Mouse (Mus musculus) inflammation-experienced regulatory T-cells, adult 6 months (primary cell): ENCODE data around the gene Sh2d7. TPM values are rescaled to one million over a fixed set of nuclear protein-coding genes. Genes with fewer than 3 reads are reported as not detected.

ENCODE experiments used
- ATAC-seq: one replicate; pipeline ENCODE4 v1.8.0; 2017
- polyA plus RNA-seq, 3 experiments: library from polyadenylated mRNA; unstranded; fragments of 100-300 nt; shearing (Covaris generic); gene quantifications; one replicate each; pipeline ENCODE4 v1.2.1; 2017

The Sh2d7 gene
- not detected for polyA plus RNA-seq

DNA sequence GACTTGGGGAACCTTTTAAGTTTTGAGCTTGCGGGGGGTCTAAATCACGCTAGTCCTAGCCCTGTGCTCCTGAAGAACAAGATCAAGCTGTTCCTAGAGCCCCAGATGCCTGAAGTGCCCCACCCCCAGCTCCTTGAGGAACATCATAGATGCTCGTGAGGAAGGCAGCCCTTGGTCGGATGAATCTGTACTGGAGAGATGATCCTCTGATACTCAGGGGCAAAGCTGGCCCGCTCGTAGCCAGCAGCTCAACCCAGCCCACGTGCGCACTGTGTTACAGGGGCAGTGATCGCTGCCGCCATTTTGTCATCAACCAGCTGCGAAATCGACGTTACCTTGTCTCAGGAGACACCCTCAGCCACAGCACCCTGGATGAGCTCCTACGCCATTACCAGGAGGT is at the start of gene Sh2d7:
TSS of gene Sh2d7 (plus strand) at position 301 of the 400 bp plus-strand sequence.
- ATAC-seq, result no peak

DNA sequence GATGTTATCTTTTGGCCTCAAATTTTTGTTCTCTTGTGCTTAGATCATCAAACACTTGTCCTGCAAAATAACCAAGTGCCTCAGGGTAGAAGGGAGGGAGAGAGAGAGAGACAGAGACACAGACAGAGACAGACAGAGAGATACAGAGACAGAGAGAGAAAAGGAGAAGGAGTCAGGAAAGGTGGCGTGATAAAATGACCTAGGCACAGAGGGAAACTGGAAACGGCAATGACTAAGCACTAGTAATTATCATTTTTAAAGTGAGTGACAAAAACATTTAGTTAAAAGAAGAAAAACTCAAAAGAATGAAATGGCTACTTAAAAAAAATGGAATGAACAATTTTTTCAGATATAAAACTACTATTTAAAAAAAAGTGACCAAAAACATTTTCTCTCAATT is 49.2 kb upstream of the Sh2d7 start:
- no peak for ATAC-seq

DNA sequence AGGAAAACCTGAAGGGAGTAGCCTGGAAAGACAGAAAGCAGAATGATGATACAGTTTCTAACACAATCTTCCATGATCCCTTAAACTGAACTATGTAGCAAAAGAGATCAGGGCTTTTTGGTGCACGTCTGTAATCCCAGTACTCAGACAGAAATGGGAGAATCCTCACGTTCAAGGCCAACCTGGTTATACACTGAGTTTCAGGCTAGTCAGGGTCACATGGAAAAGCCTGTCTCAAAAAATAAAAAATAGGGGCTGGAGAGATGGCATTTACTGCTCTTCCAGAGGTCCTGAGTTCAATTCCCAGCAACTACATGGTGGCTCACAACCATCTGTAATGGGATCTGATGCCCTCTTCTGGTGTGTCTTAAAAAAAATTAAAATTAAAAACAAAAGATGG is 48.4 kb upstream of the Sh2d7 start:
- no peak for ATAC-seq

DNA sequence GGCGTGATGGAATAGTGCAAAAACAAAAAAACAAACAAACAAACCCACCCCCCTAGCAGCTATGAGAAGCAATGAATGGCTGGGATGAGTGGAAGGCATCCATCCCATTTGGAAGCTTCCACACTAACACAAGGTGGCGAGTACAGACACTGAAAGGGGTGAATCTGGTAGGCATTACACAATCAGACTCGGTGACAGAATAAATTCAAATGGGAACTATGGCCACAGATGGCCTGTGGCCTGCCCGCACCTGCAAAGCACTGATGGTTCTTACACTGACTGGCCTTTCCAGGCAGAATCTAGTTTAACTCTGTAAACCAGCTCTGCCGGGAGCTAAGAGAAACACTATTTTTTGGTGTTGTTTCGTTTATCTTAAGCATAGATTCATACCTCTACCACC is 39.5 kb upstream of the Sh2d7 start:
- ATAC-seq, result no peak

DNA sequence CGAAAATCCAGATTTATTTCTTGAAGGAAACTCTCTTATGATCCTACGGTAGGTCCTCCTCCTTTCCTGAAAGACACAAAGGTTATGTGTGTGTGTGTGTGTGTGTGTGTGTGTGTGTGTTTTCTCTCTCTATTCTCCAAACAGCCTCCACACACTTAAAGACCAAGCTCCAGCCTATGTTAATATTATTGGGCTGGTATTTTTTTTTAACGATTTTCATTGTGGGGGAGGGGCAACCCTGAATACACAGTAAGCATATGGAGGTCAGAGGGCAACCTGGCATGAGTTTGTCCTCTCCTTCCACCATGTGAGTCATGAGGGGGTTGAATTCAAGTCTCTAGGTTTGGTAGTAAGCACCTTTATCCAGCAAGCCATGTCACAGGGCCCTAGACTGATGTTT is 39.0 kb upstream of the Sh2d7 start:
- no peak for ATAC-seq

DNA sequence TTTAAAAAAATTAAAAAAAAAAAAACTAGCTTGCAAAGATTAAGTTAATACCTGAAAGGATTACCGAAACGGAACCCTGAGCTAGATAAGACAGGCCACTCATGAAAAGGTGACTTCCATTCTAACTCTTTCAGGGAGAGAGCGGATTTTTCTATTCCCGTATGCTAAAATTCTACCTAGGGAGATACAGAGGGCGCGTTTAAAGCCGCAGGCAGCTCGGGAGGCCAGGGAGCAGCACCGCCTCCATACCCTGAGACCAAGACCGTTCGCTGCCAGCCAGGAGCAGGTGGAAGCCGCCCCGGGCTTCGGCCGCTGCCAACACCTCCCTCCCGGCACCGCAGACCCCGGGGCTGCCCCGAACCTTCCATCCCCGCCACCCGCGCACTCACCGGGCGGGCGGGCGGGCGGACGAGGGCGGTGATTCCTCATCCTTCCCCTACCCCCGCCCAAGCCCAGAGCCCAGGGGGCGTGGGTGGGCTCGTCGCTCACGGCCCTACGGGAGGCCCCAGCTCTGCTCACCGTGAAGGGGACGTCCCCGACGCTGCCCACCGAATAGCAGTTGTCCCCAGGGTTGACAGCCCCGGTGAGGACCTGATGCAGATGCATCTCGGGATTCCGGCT is 37.8 kb upstream of the Sh2d7 start:
- no peak for ATAC-seq

DNA sequence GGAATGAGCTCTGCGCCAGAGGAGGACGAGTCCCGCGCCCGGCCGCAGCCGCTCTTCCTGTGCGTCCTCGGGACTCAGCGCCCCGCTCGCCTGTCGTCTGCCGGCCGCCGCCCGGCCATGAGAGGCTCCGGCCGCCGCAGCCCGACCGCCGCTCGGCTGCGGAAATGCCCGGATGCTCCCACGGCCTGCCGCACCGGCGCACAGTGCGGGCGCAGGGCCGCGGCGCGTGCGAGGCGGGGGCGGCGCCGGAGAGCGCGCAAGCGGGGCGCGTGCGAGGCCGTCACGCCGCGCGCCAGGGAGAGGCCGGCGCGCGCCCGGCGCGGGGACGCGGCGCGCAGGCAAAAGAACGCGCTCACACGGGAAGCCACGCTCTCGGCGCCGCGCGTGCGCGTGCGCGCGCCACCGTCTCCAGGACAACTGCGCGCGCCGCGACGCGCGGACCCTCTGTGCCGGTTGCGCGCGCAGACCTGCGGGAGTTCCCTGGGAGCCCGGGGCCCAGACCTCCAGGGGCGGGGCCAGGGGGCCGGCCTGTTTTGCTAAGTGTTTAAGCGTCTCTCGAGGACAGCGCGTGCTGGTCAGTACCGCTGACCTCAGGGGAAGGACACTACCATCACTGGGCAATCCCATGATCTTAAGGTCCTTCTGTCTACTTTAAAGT is 37.2 kb upstream of the Sh2d7 start, which contains the start of gene Dmxl2:
TSS of gene Dmxl2 (minus strand) at position 174 of the 658 bp plus-strand sequence.
- no peak for ATAC-seq

DNA sequence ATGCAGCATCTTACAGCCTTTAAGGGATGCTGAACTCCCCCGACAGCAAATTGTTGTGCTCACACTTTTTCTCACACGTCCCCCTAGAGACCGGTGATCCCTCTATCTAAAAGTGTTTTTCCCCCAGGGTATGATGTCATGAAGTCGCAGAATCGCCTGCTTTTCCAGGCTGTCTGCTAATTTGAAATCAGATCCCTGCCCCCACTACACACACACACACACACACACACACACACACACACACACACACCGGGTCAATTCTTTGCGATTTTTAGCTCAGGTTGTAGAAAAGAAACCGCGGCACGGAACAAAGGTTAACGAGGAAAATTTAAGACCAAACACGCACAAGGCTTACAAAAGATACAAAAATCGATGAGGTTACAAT is 36.7 kb upstream of the Sh2d7 start:
- no peak for ATAC-seq

DNA sequence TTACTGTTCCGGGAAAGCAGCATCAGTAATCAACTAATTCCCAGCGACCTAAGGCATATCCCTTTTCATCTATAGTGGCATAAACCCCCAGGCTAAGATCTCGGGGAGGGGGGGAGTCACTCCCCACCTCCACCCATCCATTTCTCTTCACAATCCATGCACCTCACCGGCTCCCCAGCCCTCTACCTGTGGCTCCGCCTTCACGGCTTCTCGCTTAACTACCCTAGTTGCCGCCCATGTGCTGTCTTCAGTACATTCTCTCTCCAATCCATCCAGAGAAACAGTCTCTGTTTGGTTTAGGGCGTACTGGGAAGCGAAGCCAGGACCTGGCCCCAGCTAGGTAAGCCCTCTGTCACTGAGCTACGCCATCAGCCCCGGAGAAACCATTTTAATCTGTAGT is 35.9 kb upstream of the Sh2d7 start:
- no peak for ATAC-seq

DNA sequence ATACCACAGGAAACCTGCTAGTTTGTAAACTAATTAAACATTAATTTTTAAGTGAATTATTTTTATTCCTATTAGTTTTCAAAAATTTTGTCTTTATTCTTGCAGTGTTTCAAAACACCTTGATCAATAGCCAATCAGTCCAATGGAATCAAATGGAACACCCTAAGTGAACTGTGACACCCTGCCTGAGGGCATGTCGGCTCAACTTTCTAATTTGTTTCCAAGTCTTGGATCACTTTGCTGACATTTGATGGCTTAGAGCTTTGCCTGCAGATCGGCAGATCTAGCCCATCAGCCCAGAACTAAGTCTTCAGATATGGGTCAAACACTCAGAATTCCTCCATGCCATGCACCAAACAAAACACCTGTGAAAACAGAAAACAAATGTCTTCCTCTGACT is 22.8 kb upstream of the Sh2d7 start:
- no peak for ATAC-seq

DNA sequence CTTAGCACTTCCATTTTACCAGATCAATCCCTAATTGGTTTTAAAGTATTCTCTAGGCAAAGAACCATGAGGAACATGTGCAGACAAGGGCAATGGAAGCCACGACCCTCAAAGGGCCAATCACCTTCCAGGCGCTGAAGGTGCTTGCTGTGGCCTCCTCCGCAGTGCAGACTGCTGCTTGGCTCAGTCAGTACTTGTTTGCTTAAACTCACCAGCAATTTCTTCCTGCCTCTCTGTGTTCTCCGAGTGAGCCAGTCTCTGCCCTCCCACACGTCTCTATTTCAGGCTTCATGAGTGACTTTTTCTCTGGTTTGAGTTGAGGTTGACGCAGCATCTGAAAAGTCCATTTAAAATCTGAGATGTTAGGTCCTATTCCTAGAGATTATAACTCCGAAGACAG is 19.9 kb upstream of the Sh2d7 start:
- ATAC-seq, result no peak

DNA sequence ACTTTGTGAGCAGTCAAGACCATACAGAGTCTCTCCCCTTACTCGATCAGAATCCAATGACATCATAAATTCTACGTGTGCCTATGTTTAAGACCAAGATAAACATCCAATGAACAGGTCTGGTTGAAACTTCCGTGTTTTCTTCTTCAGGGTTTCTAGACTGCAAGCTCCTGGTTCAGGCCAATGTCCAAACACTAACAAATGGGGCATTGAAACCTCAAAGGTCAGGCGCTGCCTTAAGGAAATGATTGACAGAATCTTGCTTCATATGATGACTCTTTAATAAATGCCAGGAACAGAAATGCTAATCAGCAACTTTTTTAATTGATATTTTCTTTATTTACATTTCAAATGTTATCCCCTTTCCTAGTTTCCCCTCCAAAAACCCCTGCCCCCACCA is 18.5 kb upstream of the Sh2d7 start:
- no peak for ATAC-seq

DNA sequence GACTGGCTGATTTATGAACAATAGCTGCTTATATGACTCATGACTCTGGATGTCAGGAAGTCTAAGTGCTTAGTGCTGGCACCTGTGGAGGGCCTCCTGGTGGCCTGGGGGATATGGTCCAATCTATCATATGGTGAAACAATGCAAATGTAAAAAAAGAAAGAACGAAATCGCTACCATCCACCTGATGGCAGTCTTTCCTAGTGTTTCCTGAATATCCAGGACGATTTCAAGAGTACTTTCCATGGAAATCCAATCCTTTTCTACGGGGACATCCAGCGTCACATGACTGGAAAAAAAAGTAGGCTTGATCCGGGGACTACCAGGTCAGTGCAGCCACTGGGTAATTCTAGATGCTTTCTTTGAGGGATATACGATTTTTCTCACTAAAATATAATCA is 11.1 kb upstream of the Sh2d7 start:
- ATAC-seq, result no peak

DNA sequence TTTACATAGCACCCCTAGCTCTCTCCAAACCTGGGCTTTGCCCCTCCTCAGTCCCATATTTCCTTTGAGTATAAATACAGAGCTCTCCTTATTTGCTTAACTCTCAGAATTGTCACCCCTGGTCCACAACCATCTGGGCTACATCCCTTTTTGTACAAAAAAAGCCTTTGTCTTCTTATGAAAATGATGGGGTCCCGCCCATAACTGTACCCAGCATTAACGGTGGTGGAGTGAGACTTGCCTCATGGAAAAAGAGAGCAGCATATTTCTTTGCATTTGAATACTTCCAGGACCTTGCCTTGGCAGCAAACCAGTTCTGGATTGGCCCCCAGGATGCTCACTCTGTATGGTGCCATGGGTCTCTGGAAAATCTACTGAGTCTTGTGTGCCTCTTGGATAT is 8.8 kb upstream of the Sh2d7 start:
- no peak for ATAC-seq

DNA sequence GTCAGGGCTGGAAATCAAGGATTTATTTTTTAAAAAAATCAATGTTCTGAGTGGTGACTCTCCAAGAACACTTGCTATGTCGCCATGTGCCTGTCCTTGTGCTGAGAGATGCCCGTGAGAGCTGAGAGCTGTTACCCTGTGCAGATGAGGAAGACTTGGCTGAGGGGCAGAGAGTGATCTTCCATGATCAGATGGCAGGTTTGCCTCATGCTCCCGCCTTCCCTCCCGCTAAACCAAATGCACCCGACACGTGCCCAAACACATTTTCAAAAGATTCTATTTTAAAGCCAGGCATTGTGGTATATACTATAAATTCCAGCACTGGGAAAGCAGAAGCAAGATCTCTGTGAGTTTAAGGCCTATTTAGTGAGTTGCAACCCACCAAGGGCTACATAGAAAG is 7.9 kb upstream of the Sh2d7 start:
- ATAC-seq, result no peak

DNA sequence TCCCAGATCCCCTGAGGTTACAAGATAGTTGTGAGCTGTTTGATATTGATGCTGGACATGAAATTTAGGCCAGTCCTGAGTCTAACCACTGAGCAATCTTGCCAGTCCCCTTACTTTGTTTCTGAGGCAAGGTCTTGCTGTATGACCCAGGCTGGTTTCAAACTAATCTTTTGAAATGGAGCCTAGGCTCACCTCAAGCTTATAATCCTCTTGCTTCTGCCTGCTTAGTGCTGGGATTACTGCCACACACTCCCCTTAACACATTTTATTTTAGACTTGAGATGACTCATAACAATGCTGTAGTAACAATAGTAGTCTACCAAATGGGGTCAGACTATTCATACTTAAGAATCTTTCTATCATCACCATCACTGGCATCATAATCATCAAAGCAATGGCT is 7.4 kb upstream of the Sh2d7 start:
- no peak for ATAC-seq

DNA sequence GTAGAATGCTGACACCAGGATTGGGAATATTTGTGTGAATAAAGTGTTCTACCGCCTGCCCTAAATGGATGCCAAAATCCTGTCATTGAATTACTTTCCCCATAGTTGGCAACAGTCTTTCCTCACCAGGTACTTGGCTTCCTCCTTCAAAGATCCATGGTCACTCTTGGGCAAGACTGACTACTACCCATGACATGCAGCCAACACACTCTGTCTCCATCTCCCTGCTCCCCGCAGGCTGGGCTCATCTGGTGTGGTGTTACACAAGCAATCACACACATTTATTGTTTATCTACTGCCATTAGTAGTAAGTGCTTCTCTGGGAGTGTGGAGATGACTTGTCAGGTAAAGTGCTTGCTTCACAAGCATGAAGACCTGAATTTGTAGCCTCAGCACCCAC is 5.9 kb upstream of the Sh2d7 start:
- no peak for ATAC-seq

DNA sequence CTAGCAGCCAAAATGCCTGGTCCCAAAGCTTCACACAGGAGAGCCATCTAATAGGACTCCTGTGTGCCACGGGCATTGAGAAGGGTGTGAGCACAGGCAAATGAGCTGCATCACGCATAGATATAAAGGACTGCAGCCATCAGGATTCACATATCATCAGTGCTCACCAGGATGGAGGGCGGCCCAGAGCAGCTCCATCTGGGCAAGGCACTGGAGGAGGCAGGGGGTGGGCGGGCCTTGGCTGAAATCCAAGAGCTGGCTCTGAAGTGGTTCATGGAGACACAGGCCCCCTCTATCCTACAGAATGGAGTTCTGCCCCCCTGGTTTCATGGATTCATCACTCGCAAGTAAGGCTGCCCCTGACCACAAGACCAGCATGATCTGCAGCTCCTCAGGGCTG is 4.8 kb upstream of the Sh2d7 start:
- ATAC-seq, result no peak

DNA sequence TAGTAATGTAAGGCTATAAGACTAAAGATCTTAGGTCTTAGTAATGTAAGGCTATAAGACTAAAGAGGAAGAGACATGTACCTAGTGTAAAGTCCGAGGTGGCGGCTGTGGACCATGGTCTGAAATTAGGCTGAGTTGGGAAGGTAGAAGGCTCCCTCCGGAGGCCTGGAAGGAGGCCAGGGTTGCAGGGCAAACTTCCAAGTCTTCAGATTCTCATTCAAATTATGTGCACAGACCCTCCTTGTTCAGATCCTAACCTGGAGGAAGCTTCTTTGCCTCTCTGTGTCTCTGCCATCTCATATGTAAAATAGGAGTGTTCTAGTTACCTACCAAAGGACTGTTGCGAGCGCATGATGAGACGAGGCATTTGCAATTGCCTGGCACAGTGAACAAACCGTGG is 2.5 kb upstream of the Sh2d7 start:
- ATAC-seq, result no peak

DNA sequence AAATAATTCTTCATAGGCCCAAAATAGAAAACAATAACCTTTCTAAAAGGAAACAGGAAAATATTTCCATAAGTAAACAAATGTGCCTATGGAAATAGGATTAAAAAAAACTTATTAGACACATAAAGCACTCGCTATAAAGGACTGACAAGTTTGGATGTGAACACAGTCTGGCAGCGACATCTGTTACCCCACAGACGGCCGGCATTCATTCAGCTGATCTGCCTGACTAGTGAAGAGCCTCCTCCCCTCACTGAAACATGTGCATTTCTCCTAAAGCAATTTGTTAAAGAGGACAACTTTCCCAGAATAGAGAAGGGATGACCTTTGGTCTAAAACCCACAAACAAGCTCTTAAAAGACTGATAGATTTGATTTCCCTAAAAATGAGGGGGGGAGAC is 1.8 kb upstream of the Sh2d7 start:
- ATAC-seq, result no peak

DNA sequence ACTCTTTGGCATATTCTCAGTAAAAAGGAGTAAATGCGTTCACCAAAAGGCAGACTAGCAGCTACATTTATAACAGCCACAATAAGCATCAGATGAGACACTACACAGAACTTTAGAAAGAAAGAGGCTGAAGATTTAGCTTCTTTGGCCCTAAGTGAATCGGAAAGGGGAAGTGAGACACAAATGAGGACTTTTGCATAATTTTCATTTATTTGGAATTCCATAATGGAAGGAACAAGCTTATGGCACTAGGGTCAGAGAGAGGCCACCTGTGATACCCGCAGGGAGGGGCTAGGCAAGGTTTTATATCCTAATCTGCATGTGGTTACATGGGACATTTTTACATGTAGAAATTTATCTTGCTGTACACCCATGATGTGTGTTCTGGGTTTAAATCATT is 1.3 kb upstream of the Sh2d7 start:
- ATAC-seq, result no peak

DNA sequence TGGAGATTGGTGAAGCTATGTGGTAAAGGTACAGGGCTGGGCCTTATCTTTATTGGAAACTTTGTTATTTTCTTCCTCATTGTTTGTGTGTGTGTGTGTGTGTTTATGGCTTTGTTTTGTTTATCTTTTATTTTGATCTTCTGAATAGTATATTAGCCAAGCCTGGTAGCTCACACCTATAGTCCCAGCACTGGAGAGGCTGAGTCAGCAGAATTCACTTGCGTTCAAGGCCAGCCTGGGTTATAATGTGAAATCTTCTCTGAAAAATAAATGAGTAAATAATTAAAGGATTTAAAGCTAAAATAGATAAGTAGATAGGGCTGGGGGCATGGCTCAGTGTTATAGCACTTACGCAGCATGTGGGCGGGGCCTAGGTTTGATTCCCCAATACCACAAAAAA is 540 bp upstream of the Sh2d7 start:
- no peak for ATAC-seq

DNA sequence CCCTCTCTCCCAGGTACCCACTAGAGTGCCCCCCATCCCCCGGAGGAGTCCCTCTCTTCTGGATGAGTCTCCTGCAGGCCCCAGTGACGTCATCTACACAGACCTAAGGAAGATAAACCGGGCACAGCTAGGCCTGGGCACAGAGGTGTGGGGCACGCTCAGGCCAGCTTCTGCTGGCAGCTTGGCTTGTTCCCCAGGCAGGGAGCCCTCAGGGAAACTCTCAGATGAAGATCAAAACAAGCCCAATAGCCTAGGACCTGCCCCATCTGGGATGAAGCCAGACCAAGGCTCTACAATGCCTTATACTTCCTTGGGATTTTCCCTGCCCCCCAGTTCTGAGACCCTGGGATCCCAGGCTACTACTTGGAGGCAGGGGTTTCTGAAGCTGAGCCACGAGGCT is 2.0 kb downstream of the Sh2d7 start:
- no peak for ATAC-seq

DNA sequence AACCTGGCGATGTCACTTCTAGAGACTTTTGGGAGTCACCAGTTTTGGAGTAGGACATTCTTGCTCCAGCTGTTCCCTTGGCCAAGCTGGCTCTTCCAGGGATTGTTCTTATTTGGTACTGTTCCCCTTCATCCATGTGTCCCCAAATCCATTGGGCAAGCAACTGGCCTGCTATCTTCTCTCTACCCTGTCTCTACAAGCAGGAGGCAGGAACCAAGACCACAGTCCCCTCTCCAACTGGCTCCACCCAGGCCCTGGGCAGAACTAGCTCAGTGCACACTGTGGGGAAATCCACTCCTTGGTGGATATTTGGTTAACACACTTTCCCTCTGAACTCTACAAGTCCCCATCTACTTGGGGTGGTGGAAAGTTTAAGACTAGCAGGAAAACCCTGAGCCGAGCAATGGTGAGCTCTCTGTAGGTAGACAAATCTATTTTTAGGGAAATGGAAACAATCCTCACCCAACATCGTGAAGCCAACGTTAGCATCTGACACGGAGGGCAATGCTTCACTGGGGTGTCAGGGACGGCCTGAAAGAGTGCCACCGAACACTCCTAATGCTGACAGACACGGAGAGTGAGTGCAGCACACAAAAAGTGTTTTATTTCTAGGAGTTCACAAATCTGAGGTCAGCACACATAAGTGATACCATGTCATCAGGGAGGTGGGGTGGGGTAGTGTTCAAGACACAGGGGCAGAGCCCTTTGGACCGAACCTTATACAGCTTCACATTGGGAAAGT is 5.6 kb downstream of the Sh2d7 start:
- no peak for ATAC-seq
